Mouse (Mus musculus) olfactory bulb, adult 2 months (tissue): ENCODE measurements around the gene Slc2a12.

Experiments used
- CTCF ChIP-seq: fragments of 200-500 bp; IDR thresholded peaks from 2 replicates; pipeline ENCODE4 v1.5.1; 2012; ENCODE audit warnings: low read depth, mild to moderate bottlenecking, low read length, moderate library complexity; ENCODE audit not compliant: insufficient read depth
- POLR2A ChIP-seq: fragments of 200-500 bp; IDR thresholded peaks from 2 replicates; pipeline ENCODE4 v1.6.1; 2012; ENCODE audit warnings: mild to moderate bottlenecking, low read depth, low read length, moderate library complexity; ENCODE audit not compliant: insufficient read depth

GRCm38 (mm10) chr10:22648702-22649101 is 3.9 kb downstream of the Slc2a12 start:
- TF ChIP-seq CTCF (no peak), POLR2A (no peak)
